Mouse (Mus musculus) stomach, embryonic 15.5 days (tissue): Measurements from ENCODE around the gene Htr5b. TPM values are rescaled to one million over a fixed set of nuclear protein-coding genes. Genes with fewer than 3 reads are reported as not detected.

Source experiments
- ATAC-seq: fragments of 200-750 bp; cut with Nextera tagmentation; 2 replicates; pipeline ENCODE4 v1.8.0; 2017; ENCODE audit warnings: low read depth, moderate number of reproducible peaks, moderate TSS enrichment; ENCODE audit not compliant: insufficient read depth, low FRiP score
- H3K27ac ChIP-seq: fragments of 300-500 bp; sonication (generic); 2 replicates; pipeline ENCODE4 v1.5.1; 2015; ENCODE audit warnings: mild to moderate bottlenecking, inconsistent platforms
- H3K27me3 ChIP-seq: fragments of 300-500 bp; sonication (generic); replicated peaks from 2 replicates; pipeline ENCODE4 v1.6.1; 2015; ENCODE audit warnings: inconsistent platforms
- H3K36me3 ChIP-seq: fragments of 300-500 bp; sonication (generic); 2 replicates; pipeline ENCODE4 v1.6.1; 2015; ENCODE audit warnings: inconsistent platforms
- H3K4me1 ChIP-seq: fragments of 300-500 bp; sonication (generic); 2 replicates; pipeline ENCODE4 v1.6.1; 2015; ENCODE audit warnings: inconsistent platforms
- H3K4me2 ChIP-seq: fragments of 300-500 bp; sonication (generic); 2 replicates; pipeline ENCODE4 v1.6.1; 2015; ENCODE audit warnings: mild to moderate bottlenecking, inconsistent platforms
- H3K4me3 ChIP-seq: fragments of 300-500 bp; sonication (generic); replicated peaks from 2 replicates; pipeline ENCODE4 v1.5.1; 2015; ENCODE audit warnings: inconsistent platforms
- H3K9ac ChIP-seq: fragments of 300-500 bp; sonication (generic); 2 replicates; pipeline ENCODE4 v1.6.1; 2015; ENCODE audit warnings: inconsistent platforms
- H3K9me3 ChIP-seq: fragments of 300-500 bp; sonication (generic); 2 replicates; pipeline ENCODE4 v1.6.1; 2016; ENCODE audit warnings: inconsistent platforms
- WGBS: fragments of 180-500 bp; shearing (Covaris S2); methylation state at CpG from one replicate; pipeline ENCODE4 v1.1.7; 2015; 5-methylcytosine and 5-hydroxymethylcytosine counted together
- polyA plus RNA-seq: library from polyadenylated mRNA; unstranded; fragments of >200 nt; fragmentation: Nextera tagmentation; extraction: Ambion mirVana; gene quantifications from 2 replicates; pipeline ENCODE4 v1.2.1, GENCODE M21; 2015

Htr5b gene
- polyA plus RNA-seq = 0.32 and 0.48 TPM in 2 replicates

DNA sequence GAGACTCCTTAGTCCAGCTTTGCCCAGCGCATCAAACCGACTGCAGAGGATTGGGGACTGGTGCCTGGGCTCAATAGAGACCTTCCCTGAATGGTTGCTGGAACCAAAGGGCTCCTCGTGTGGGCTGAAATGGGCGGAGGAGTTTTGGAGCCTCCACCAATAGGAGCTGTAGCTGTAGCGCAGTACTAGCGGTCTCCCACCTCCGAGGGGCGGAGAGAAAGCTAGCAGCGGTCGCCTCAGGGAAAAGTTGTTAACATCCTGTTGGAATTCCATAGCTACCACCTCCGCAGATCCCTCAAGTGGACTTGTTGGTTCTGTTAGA, at the start of gene Htr5b:
TSS of gene Htr5b (minus strand) at position 67 of the 322 bp plus-strand sequence.
- H3K27me3 ChIP-seq = peaks cover 21% of the 10 kb centered on the region
- peak; percentile 85 for ATAC-seq
- peak within 1 kb of the TSS; percentile 68 for H3K4me2 ChIP-seq
- WGBS = under 1% methylated on average over 11 of the region's 11 CpGs
- peaks cover 10% of the 10 kb centered on the region for H3K4me1 ChIP-seq
- H3K9ac ChIP-seq = no peak within 1 kb of the TSS
- H3K4me3 ChIP-seq = peak within 1 kb of the TSS; percentile 36
- H3K27ac ChIP-seq = no peak within 1 kb of the TSS
- H3K36me3 ChIP-seq = no peaks in the 10 kb centered on the region
- H3K9me3 ChIP-seq = no peaks in the 10 kb centered on the region

- Histone ChIP-seq H3K4me2 (no peak overlapping the region), H3K36me3 (no peaks in the 10 kb centered on the region), H3K4me3 (no peak overlapping the region), H3K27me3 (no peaks in the 10 kb centered on the region), H3K9ac (no peak overlapping the region), H3K4me1 (no peaks in the 10 kb centered on the region), H3K9me3 (no peaks in the 10 kb centered on the region), H3K27ac (no peak overlapping the region)
- 50% methylated on average over 1 of the region's 1 CpGs for WGBS
- ATAC-seq = no peak
Measured at GRCm38 (mm10) chr1:121577491-121577890, 49.2 kb upstream of the Htr5b start.

GRCm38 (mm10) chr1:121570522-121570921, 42.3 kb upstream of the Htr5b start:
- 0 out of 2 replicates have a peak, but pooled peaks cover 2% of the 10 kb centered on the region for H3K4me1 ChIP-seq
- H3K9me3 ChIP-seq = no peaks in the 10 kb centered on the region
- no peak for ATAC-seq
- no peaks in the 10 kb centered on the region for H3K36me3 ChIP-seq
- no peaks in the 10 kb centered on the region for H3K27me3 ChIP-seq
- H3K27ac ChIP-seq = no peak overlapping the region
- H3K9ac ChIP-seq = no peak overlapping the region
- no peak overlapping the region for H3K4me3 ChIP-seq
- H3K4me2 ChIP-seq = no peak overlapping the region
- WGBS = 82% methylated on average over 7 of the region's 7 CpGs

DNA sequence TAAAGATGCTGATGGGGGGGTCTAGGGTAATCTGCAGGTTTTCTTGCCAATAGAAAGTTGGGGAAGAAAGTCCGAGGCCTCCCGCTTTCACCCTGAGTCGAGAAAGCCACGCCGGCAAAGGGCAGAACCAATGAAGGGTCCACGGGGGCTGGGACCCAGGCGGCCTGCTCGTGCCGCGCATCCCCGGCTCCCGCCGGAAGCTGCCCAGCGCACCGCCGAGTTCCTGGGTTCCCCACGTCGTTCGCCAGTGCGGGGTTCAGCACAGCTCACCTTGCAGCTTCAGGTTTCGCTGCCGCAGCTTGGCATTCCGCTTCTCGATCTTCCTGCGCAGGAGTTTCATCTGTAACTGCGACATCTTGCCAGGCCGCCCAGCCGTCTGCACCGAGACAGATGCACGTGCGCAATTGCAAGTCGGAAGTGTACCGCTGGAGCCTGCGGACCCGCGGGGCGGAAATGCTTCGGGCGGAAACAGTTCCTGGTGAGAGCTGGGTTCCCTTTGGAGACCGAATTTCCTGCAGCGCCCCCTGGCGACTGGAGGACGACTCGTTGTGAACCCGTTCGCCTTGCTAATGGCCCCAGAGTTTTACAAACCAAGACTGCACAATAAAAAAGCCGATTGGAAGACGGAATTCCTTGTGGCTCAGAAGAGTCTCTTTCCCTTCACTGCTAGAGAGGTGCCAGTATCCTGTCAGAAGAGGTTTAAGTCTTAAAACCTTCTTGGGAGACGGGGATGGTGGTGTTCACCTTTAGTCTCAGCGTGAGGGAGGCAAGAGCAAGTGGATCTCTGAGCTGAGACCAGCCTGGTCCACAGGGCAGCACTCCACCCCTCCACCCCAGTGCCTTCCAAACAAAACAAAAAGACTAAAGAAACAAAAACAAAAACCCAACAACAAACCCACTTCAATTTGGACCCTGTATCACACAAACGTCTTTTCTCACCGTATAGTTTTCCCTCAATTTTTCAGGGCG, 39.5 kb upstream of the Htr5b start, which contains the start of gene Ddx18:
TSS of gene Ddx18 (minus strand) at position 469 of the 969 bp plus-strand sequence.
- Histone ChIP-seq H3K4me3 (peak within 1 kb of the TSS; percentile 81), H3K9me3 (no peaks in the 10 kb centered on the region), H3K27me3 (no peaks in the 10 kb centered on the region), H3K4me1 (0 out of 2 replicates have a peak, but pooled peaks cover 2% of the 10 kb centered on the region), H3K36me3 (peaks cover 17% of the 10 kb centered on the region), H3K4me2 (peak within 1 kb of the TSS; percentile 54), H3K27ac (peak within 1 kb of the TSS; percentile 69), H3K9ac (peak within 1 kb of the TSS; percentile 50)
- WGBS = 6% methylated on average over 53 of the region's 53 CpGs
- peak; percentile 97 for ATAC-seq

DNA sequence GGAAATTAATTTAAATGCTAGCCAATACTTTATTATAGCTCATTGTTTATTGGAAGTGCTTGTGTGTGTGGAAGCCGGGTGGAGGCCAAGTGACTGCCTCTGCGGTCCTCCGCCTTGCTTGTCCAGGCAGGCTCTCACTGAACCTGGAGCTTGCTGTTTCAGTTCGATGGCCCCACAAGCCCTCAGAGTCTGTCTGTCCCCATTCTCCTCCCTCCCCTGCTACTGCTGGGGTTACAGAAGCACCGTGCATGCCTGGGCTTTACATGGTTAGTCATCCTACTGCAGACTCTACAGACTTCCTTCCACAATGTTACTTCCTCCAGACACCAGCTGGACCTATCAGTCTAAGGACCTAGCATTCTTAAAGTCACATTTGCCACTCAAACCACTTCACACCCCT, 29.6 kb upstream of the Htr5b start:
- no peaks in the 10 kb centered on the region for H3K4me1 ChIP-seq
- ATAC-seq = no peak
- no peak overlapping the region for H3K4me2 ChIP-seq
- H3K4me3 ChIP-seq = no peak overlapping the region
- no peak overlapping the region for H3K9ac ChIP-seq
- WGBS = 90% methylated on average over 5 of the region's 5 CpGs
- peaks cover 64% of the 10 kb centered on the region for H3K36me3 ChIP-seq
- H3K9me3 ChIP-seq = no peaks in the 10 kb centered on the region
- no peaks in the 10 kb centered on the region for H3K27me3 ChIP-seq
- H3K27ac ChIP-seq = no peak overlapping the region

GRCm38 (mm10) chr1:121551457-121551835, 23.2 kb upstream of the Htr5b start:
- H3K27me3 ChIP-seq = no peaks in the 10 kb centered on the region
- WGBS = 85% methylated on average over 7 of the region's 7 CpGs
- H3K4me2 ChIP-seq = no peak overlapping the region
- H3K27ac ChIP-seq = no peak overlapping the region
- no peak overlapping the region for H3K4me3 ChIP-seq
- ATAC-seq = no peak
- H3K4me1 ChIP-seq = no peaks in the 10 kb centered on the region
- peaks cover 28% of the 10 kb centered on the region for H3K36me3 ChIP-seq
- no peaks in the 10 kb centered on the region for H3K9me3 ChIP-seq
- no peak overlapping the region for H3K9ac ChIP-seq

GRCm38 (mm10) chr1:121550801-121551456, 22.7 kb upstream of the Htr5b start:
- H3K4me2 ChIP-seq = no peak overlapping the region

DNA sequence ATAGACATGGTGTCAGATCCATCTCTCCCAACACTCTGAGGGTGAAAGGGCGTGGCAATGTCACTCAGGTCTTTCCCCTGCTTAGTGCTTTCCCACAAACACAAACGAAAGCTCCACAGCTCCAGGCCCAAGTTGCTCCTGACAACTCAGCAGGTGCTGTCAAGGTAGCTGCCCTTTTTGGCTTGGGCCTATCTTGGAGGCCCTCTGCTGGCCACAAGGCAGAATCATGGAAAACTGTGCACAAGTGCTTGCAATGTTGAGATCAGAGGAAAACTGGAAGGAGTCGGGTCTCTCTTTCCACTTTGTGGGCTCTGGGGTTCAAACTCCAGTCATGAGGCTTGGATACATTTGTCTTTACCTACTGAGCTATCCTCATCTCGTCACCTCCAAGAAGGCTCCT, 21.2 kb upstream of the Htr5b start:
- no peak for ATAC-seq
- no peak overlapping the region for H3K4me2 ChIP-seq
- no peak overlapping the region for H3K4me3 ChIP-seq
- no peak overlapping the region for H3K9ac ChIP-seq
- H3K9me3 ChIP-seq = no peaks in the 10 kb centered on the region
- H3K27me3 ChIP-seq = no peaks in the 10 kb centered on the region
- H3K27ac ChIP-seq = no peak overlapping the region
- H3K36me3 ChIP-seq = peaks cover 12% of the 10 kb centered on the region; the same call in 1 of the 2 replicates
- no peaks in the 10 kb centered on the region for H3K4me1 ChIP-seq
- 72% methylated on average over 4 of the region's 4 CpGs for WGBS

More at GRCm38 (mm10) chr1:121550801-121551456, 22.7 kb upstream of the Htr5b start:
- ATAC-seq = no peak
- Histone ChIP-seq H3K4me3 (no peak overlapping the region), H3K36me3 (peaks cover 24% of the 10 kb centered on the region), H3K9me3 (no peaks in the 10 kb centered on the region), H3K27me3 (no peaks in the 10 kb centered on the region), H3K27ac (no peak overlapping the region), H3K4me1 (no peaks in the 10 kb centered on the region), H3K9ac (no peak overlapping the region)
- 85% methylated on average over 16 of the region's 16 CpGs for WGBS

- ATAC-seq = no peak
- Histone ChIP-seq H3K27ac (no peak overlapping the region), H3K36me3 (0 out of 2 replicates have a peak, but pooled peaks cover 6% of the 10 kb centered on the region), H3K4me1 (no peaks in the 10 kb centered on the region), H3K4me2 (no peak overlapping the region), H3K4me3 (no peak overlapping the region), H3K27me3 (no peaks in the 10 kb centered on the region), H3K9me3 (no peaks in the 10 kb centered on the region), H3K9ac (no peak overlapping the region)
- WGBS = 86% methylated on average over 4 of the region's 4 CpGs
Measured at GRCm38 (mm10) chr1:121548667-121549066, 20.4 kb upstream of the Htr5b start.

GRCm38 (mm10) chr1:121546844-121547243, 18.6 kb upstream of the Htr5b start:
- ATAC-seq = no peak
- Histone ChIP-seq H3K27me3 (no peaks in the 10 kb centered on the region), H3K9me3 (no peaks in the 10 kb centered on the region), H3K4me1 (no peaks in the 10 kb centered on the region), H3K9ac (no peak overlapping the region), H3K27ac (no peak overlapping the region), H3K4me2 (no peak overlapping the region), H3K4me3 (no peak overlapping the region), H3K36me3 (no peaks in the 10 kb centered on the region)
- 76% methylated on average over 2 of the region's 2 CpGs for WGBS

- no peaks in the 10 kb centered on the region for H3K4me1 ChIP-seq
- WGBS = 52% methylated on average over 8 of the region's 8 CpGs
- H3K27ac ChIP-seq = no peak overlapping the region
- H3K9ac ChIP-seq = no peak overlapping the region
- no peak overlapping the region for H3K4me2 ChIP-seq
- no peak for ATAC-seq
- H3K36me3 ChIP-seq = no peaks in the 10 kb centered on the region
- no peaks in the 10 kb centered on the region for H3K27me3 ChIP-seq
- no peak overlapping the region for H3K4me3 ChIP-seq
- H3K9me3 ChIP-seq = no peaks in the 10 kb centered on the region
Measured at GRCm38 (mm10) chr1:121540361-121540760, 12.1 kb upstream of the Htr5b start.

DNA sequence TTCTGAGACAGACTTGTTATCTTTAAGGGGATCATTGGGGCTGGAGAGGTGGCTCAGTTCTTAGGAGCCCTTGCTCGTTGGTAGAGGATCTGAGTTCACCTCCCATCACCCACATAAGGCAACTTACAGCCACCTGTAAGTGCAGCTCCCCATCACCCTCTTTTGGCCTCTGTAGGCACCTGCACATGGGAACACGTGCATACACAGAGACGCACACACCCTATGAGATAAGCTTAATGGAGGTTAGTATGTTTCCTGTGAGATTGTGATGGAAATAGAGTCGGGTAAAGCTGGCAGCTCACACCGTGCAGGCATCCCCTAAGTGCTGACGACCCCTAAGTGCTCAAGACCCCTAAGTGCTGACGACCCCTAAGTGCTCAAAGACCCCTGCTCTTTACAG, 3.2 kb upstream of the Htr5b start:
- peaks cover 10% of the 10 kb centered on the region for H3K4me1 ChIP-seq
- H3K9me3 ChIP-seq = no peaks in the 10 kb centered on the region
- no peak overlapping the region for H3K4me2 ChIP-seq
- peaks cover 18% of the 10 kb centered on the region for H3K27me3 ChIP-seq
- no peak overlapping the region for H3K27ac ChIP-seq
- 52% methylated on average over 7 of the region's 7 CpGs for WGBS
- no peak overlapping the region for H3K9ac ChIP-seq
- no peak for ATAC-seq
- H3K36me3 ChIP-seq = no peaks in the 10 kb centered on the region
- H3K4me3 ChIP-seq = no peak overlapping the region
